Mouse (Mus musculus): ENCODE measurements around the gene Dcxr.
"Not testable (repeated sequence)": the region's sequence is repeated elsewhere in the genome, so short reads cannot be mapped to it uniquely, and the experiment has no call there.

The Dcxr gene

DNA sequence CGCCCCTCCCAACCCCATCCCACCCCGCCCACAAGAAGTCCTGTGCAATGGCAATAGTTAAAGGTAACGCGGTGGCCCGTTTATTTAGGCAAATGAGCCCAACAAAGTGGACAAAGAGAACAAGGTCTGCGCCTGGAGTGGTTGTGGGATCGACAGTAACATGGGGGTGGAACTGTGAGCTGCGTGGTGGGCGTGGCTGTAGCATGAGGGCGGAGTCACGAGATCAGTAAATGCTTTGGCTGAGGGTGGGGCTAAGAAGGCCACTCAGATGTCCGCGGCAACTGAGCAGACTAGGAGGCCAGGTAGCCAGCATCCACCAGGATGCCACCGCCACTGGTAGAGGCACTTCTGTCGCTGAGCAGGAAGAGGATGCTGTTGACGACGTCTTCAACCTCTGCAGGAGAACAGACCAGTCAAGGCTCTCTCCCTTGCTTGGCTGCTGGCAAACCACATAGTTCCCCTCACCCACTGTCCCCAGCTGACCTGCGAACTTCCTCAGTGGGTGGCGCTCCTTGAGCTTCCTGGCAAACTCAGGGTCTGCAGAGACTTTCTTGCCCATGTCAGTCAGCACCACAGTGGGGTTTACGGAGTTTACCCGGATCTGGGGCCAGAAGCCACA, 2.5 kb upstream of the Dcxr start:
- not testable (repeated sequence) for DNase-seq (ENCODE audit: low spot score in 2 of 2)

DNA sequence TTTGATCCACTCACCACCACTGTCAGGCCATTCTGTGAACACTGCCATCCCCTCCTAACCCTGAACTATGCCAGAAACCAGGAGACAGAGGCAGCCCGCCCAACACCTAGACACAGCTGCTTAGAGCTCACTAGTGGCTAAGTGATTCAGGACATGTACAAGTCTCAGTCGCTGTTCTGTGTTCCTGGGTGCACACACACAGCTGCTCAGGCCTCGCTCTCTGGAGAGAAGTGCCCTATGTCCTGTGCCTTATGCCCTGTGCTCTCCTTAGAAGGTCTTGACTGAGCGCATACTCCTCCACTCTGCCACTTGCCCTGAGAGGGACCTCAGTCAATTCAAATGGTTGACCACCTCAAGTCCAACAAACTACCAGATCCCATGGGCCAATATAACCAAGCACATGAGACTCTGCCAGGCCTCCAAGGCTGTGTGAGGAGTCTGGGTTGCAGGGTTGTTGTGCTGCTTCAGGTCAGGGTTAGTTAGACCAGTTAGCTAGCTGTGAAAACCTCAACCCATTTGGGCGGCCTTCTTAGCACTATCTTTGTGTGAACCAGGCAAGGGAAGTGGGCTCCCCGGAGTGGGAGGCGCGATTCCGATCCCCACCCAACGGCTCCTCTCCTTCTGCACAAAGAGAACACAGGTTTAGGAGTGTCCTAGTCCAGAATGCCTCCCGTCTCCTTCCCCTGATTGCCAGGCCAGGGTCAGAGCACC, 1.6 kb upstream of the Dcxr start:
- DNase-seq (ENCODE audit: low spot score in 2 of 2), result no peak

DNA sequence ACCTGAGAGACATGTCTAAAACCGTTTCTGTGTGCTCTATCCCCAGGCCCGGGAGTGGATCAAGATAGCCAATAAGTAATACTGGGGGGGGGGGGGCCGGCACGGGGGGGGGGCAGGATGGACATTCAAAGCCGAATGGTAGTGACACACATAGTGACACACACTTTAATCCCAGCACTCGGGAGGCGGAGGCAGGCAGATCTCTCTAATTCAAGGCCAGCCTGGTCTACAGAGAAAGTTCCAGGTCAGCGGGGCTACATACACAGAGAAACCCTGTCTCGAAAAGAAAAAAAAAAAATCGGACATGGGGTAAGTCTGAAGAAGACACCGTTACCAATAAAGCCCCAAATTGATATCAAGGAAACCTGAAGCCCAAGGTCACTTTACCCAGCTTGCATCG, 483 bp upstream of the Dcxr start:
- no peak for DNase-seq (ENCODE audit: low spot score in 2 of 2)

DNA sequence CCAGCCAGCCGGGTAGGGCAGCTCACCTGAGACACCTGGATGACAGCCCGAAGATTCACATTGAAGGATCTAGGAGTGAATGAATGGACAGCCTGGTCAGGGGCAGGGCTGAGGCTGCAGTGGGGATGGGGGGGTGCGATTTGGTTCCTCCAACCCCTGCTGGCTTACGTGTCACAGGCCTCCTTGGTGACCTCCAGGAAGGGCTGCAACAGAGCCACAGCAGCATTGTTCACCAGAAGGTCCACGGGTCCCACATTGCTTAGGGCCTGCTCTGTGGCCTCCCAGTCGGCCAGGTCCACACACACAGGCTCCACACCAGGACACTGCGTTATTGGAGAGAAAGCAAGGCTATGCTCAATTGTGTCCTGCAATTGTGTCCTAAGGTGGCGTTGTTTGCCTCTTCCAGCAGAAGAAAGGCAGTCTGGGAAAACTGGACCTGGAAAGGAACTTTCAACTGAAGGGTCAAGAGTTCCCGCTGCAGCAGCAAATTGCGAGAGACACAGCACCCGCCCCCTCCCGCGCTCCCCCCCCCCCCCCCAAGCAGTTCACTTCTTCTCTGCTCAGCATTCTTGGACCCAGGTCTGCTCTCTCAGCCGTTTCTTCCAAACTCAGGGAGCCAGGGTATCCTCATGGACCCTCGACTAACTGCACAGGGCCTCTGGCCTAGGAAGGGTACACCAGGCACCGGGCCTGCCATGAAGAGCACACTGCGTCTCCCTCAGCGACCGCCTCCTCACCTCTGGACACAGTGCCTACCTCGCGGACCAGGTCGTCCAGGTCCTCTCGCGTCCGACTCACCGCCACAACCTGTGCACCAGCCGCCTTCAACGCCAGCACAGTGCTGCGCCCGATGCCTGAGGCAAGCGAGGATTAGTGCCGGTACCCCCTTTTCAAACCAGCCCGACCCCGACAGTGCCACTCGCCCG, 575 bp downstream of the Dcxr start:
- no peak for DNase-seq (ENCODE audit: low spot score in 2 of 2)

DNA sequence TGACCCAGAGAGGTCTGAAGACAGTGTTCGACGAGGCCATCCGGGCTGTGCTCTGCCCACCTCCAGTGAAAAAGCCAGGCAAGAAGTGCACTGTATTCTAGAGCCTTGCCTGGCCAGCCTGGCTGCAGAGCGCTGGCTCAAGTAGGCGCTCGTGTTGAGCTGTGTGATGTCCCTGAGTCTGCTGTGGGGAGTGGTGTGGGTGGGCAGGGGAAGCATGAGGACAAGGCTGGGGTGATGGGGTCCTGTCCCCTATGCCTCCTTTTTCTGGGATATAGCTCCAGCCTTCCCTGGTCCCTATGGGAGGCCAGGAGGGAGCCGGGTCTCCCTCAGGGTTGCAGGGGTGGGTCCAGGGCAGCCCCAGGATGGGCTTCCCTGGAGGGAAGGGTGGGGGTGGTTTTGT, 3.6 kb downstream of the Dcxr start:
- DNase-seq (ENCODE audit: low spot score in 2 of 2), result no peak

DNA sequence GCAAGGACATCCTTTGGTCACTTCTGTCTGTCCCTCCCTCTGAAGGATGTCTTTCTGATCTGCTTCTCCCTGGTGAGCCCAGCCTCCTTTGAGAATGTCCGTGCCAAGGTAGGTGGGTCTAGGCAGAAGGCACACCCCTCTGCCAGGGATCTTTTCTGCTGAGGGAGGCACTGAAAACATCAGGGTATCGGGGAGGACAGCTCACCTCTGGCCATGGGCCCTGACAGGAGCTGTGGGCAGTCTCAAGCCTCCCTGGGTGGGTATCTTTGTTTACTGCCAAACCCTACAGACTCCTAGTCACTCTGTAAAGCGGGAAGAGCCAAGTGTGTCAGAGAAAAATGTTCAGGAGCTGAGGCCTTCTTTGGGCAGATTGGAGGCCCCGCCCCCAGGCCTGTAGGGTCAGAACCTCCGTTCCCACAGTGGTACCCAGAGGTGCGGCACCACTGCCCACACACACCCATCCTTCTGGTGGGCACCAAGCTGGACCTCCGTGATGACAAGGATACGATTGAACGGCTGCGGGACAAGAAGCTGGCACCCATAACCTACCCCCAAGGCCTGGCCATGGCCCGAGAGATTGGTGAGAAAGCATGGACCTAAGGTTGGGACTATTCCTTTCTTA, 4.2 kb downstream of the Dcxr start:
- no peak for DNase-seq (ENCODE audit: low spot score in 2 of 2)

DNA sequence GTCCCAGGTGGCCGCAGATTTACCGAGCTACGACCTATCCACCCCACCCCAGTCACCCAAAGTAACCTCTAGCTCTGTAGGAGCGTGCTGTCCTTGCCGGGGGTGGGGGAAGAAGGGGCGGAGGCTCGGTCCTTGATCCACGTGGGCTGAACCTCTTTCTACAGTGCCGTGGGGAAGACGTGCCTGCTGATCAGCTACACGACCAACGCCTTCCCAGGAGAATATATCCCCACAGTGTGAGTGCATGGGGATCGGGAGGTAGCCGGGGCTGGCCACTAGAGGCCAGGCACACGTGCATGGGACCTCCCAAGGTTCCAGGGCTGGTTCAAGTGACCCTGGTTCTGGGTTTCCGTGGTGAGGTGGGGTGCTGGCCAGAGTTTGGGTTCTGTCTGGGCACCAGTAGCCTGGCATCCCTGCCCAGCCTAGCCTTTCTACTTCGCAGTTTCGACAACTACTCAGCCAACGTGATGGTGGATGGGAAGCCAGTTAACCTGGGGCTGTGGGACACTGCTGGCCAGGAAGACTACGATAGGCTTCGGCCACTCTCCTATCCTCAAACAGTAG, 4.9 kb downstream of the Dcxr start:
- no peak for DNase-seq (ENCODE audit: low spot score in 2 of 2)

DNA sequence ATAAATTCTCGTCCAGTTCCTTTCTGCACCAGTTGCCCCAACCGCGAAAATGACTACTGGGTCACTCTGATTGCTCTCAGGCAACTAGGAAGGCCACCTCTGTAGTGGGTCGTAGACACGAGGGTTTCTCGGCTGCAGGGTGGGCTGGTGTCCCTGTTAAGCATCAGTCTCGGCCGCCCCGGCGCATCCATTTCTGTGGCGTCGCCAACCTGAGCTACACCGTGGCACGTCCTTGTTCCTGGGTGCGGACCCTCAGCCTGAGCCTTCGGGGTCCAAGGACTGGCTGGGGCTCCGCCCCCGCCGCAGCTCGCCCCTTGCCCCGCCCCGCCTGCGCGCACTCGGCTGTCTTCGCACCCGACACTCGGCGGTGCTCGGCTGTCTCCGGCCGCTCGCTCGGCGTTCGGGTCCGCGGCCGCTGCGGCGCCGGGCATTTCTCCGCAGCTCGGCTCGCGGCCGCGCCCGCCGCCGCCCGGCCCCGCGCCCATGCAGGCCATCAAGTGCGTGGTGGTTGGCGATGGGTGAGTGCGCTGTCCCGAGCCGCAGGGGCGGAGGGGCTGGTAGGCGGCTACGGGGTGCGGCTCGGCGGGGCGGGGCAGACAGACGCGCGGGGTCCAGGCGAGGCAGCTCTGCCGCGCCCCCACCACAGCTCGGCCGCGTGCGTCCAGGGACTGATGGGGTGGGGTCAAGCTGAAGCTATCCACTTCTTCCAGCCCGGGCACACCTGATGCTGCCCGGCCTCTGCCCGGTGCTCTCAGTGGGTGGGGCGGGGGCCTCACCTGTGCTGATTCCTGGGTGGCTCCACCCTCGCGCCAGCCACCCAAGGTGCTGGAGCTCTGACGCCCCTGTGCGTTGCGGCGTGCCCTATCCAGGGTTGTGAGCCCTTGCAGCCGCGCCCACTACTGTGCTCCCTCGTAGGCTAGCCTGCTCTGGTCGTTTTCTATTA, 5.7 kb downstream of the Dcxr start, which contains the start of gene Rac3:
Gene Rac3, plus strand, starts transcription at position 347 of the 943 bp plus-strand sequence.
- peak in 1 of 2 experiments; percentile 47 for DNase-seq (ENCODE audit: low spot score in 2 of 2)

DNA sequence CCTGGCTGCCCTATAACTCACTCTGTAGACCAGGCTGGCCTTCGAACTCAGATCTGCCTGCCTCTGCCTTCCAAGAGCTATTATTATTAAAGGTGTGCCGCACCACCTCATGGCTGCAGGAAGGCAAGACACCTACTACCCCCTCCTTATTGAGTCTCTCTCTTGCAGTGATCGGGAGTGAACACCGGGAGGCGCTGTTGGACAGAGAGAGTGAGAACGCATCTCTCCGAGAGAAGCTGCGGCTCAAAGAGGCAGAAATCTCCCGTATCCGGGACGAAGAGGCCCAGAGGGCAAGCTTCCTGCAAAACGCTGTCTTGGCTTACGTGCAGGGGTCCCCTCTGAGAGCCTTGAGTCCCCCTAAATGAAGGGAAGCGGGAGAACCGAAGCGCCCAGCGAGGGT, 6.6 kb downstream of the Dcxr start:
- DNase-seq (ENCODE audit: low spot score in 2 of 2), result peak; percentile 78 to 89

DNA sequence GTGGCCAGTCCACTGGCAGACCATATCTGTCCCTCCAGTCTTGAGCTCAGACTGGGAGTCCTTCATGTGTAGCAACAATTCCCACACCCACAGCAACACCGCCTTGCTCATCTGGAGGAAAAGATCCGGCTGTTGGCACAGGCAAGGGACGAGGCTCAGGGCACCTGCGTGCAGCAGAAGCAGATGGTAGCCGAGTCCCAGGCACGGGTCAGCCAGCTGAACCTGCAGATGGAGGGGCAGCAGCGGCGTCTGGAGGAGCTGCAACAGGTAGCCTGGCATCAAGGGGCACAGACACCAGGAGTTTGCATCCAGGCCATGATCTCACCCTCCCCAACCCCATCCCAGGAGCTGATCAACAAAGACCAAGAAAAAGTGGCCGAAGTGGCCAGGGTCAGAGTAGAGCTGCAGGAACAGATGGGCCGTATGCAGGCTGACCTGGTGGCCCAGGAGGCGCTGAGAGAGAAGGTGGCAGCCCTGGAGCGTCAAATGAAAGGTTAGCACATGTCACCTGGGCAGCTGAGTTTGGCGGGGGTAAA, 7.2 kb downstream of the Dcxr start:
- no peak for DNase-seq (ENCODE audit: low spot score in 2 of 2)

DNA sequence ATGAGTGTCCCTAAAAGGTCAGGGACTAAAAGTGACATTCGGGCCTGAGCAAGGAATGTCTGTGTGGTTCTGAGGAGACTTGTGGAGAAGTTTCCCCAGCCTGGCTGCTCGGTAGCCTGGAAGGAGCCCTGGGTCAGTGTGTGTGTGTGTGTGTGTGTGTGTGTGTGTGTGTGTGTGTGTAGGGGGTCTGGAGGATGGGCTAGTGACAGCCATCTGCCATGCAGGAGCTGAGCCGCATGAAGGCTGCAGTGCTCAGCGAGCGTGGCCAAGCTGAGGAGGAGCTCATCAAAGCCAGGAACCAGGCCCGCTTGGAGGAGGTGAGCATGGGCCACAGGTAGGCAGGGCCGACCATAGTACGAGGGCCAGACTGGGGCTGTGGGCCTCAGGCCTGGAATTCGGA, 7.8 kb downstream of the Dcxr start:
- DNase-seq (ENCODE audit: low spot score in 2 of 2), result no peak

DNA sequence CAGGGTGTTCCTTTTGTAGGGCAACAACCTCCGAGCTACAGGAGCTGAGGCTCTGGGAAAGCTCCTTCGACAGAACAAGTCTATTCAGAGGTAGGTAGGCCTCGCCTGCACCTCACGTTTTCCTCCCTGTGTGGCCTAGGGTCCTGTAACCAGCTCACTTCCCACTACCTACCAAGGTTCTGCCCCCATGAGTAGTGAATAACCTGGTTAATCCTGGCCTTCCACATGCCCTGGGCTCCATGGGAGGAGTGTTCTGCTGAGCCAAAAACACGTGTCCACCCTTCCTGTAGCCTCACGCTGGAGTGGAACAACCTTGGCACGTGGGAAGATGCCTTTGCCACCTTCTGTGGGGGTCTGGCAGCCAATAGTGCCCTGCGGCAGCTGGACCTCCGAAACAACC, 11.9 kb downstream of the Dcxr start:
- no peak for DNase-seq (ENCODE audit: low spot score in 2 of 2)

DNA sequence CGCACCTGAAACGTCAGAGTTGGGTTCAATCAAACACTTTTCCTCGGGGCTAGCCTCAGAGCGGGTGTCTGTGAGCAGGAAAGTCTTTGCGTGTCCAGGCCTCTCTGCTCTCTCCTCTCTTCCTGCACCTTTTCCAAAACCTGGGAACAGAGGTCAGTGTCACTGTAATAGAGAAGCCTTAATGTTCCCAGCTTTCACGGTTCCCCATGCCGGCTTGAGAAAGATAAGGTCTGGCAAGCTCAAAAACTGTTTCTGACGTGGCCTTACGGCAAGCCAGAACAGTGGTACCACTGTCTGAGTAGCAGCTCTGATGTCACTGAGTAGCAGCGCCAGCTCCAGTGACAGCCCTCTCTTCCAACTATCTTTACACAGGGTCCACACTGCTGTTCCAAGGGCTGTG, 12.5 kb downstream of the Dcxr start:
- DNase-seq (ENCODE audit: low spot score in 2 of 2), result no peak

DNA sequence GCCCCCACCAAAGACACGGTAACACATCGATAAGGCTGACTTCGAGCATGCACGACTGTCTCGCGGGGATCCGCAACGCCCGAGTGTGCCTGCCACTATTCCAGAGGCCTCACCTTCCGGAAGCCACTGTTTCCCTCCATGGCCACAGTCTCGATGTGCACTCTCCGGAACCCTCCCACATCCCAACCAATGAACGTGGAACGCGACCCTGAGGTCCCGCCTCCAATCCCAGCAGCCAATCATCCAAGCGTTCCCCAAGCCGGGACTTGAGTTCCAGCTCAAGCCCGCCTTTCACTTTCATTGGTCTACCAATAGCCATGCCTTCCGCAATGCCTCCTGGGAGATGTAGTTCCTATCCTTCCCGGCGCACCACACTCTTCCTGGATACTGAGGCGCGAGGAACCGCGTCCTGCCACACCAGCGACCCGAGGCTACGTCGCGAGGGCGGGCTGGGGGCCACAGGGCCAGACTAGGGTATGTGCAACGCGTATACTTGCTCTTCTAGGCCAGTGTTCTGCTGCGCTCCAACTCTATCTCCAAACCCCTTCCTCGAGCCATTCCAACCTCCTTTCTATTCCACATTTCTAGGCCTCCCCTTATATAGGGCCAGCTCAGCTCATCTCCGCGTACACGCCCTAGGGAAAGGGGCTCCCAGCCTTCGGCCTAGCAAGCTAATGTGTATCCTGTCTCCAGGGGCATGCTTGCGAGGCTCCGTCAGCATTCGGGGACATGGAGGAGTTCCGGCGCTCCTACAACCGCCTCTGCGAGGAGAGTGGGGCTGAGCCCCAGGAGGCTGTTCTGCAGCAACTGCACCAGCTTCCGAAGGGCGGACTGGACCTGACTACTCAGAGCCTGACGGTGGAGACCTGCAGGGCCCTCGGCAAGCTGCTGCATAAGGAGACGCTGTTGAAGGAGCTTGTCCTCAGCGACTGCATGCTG, 13.2 kb downstream of the Dcxr start, which contains the start of the genes Cenpx and Lrrc45:
Gene Cenpx, minus strand, starts transcription at position 159 of the 939 bp plus-strand sequence.
Gene Lrrc45, plus strand, starts transcription at position 346 of the 939 bp plus-strand sequence.
- DNase-seq (ENCODE audit: low spot score in 2 of 2), result peak; percentile 96 to 97

DNA sequence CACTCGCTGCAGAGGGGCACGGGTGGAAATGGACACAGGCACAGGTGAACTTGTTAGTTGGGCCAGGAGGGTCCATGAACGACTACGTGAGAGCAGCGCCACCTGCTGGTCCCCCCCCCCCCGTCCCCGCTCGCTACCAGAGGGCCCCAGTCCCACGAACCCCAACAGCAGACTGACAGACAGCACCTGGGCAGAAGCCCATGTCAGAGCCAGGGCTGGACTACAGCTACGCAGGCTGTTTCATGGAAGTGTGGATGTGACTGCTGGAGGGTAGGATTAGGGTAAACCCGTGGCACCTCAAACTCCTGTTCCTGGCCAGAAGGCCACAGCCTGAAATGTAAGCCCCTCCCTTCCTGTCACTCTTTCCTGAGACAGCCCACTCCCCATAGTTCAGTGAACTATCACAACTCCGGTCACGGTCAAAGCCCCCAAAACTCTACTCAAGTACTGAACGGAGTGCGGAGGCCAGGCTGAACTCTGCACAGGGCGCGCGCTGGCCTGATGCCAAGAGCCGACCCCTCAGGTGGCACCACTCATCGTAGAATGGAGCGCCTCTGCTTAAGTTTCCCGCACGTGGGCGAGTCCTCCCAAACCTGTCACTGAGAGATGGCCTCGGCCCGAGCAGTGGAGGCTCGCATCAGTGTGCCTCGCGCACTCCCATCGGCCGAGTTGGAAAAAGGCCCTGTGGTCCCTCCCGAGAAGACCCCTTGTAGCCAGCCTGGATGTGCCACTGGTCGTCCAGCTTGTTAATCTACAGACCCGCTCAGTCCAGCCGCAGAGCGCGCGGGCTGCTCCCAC, 14.1 kb downstream of the Dcxr start:
- DNase-seq (ENCODE audit: low spot score in 2 of 2), result no peak

DNA sequence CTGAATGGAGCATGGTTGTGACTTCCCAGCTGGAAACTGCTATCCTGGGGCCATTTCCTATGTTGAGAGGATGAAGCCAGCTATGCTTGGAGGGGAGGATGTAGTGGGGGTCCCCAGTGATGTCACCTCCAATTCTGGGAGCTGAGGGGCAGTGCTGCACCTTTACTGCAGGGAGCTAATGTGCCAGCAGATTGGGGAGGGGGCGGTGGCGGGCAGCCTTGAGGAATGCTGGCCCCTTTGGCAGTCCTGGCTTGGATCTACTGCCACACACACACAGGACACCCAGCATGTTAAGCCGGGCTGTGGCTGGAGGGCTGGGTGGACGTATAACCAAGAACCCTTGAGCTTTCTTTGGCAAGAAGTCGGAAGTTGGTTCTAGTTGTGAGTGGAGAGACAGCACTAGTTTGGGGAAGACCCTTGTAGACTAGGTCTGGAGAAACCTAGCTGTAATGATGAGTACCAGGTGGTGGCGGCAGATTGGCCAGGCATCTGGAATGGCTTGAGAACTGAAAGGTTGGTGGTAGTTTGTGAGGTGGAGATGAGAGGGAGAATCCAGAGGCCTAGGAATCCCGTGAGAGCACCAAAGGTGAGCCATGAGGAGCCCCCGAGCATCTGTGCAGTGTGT, 15.0 kb downstream of the Dcxr start:
- DNase-seq (ENCODE audit: low spot score in 2 of 2), result no peak

DNA sequence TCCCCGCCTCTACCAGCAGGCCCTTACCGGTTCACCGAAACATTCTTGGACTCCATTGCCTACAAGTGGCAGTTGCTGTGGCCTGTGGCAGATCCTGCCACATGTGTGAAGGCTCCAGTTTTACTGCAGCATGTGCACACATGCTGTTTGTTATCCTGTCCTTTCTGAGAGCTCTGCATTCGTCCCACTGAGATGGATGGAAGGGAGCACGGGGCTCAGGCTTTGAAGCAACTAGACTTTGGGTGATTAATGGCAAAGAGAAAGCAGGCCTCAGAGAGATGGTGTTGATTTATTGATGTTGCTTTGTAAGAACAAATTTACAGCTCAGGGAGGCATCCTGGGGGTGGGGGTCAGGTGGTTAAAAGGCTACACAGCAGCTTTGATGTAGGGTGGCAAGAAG, 16.4 kb downstream of the Dcxr start:
- no peak for DNase-seq (ENCODE audit: low spot score in 2 of 2)

DNA sequence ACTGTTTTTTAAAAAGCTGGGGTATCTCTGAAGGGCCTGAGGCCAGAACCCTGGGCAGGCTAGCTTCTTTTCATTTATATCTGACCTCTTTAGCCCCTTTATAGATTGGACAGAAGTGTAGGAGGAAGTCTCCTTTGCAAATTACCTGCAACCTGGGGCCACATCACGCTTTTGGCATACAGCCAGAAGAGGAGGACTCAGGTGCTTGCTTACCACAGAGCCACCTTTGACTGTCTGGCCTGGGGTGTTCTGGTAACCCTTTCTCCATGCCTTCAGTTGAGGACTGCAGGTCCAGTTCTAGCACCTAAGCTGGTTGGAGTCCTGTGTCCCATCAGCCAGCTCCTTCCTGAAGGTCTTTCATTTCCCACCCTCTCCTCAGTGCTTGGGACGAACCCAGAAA, 17.5 kb downstream of the Dcxr start:
- DNase-seq (ENCODE audit: low spot score in 2 of 2), result no peak
